Mouse (Mus musculus) forebrain, postnatal 0 days (tissue): ENCODE data around the gene Gm26620. TPM values are rescaled to one million over a fixed set of nuclear protein-coding genes. Genes with fewer than 3 reads are reported as not detected.

Source experiments
- ATAC-seq: fragments of 200-750 bp; cut with Nextera tagmentation; 2 replicates; pipeline ENCODE4 v1.8.0; 2017; ENCODE audit warnings: mild to moderate bottlenecking, moderate library complexity
- DNase-seq: peaks from one replicate; pipeline ENCODE4 v3.0.0-alpha.2; 2015
- H3K27ac ChIP-seq: fragments of 300-500 bp; sonication (generic); 2 replicates; pipeline ENCODE4 v1.5.1; 2014; ENCODE audit warnings: low read depth, mild to moderate bottlenecking, antibody characterized with exemption, low read length, moderate library complexity, mixed read lengths
- H3K27me3 ChIP-seq: fragments of 300-500 bp; sonication (generic); 2 replicates; pipeline ENCODE4 v1.6.1; 2014; ENCODE audit warnings: mild to moderate bottlenecking, low read length, mixed read lengths; ENCODE audit not compliant: insufficient read depth
- H3K36me3 ChIP-seq: fragments of 300-500 bp; sonication (generic); 2 replicates; pipeline ENCODE4 v1.6.1; 2014; ENCODE audit warnings: mild to moderate bottlenecking, moderate library complexity; ENCODE audit not compliant: insufficient read depth
- H3K4me1 ChIP-seq: fragments of 300-500 bp; sonication (generic); 2 replicates; pipeline ENCODE4 v1.6.1; 2014; ENCODE audit warnings: antibody characterized with exemption; ENCODE audit not compliant: insufficient read depth
- H3K4me2 ChIP-seq: fragments of 300-500 bp; sonication (generic); 2 replicates; pipeline ENCODE4 v1.6.1; 2014; ENCODE audit warnings: low read depth, mild to moderate bottlenecking, moderate library complexity
- H3K4me3 ChIP-seq: fragments of 300-500 bp; sonication (generic); 2 replicates; pipeline ENCODE4 v1.5.1; 2014; ENCODE audit warnings: low read depth, low read length, mixed read lengths
- H3K9ac ChIP-seq: fragments of 300-500 bp; sonication (generic); 2 replicates; pipeline ENCODE4 v1.6.1; 2014; ENCODE audit warnings: mild to moderate bottlenecking
- H3K9me3 ChIP-seq: fragments of 300-500 bp; sonication (generic); 2 replicates; pipeline ENCODE4 v1.6.1; 2016; ENCODE audit warnings: low read length
- CTCF ChIP-seq: sonication (generic); IDR thresholded peaks from 2 replicates; pipeline ENCODE4 v1.5.1; 2016; ENCODE audit warnings: antibody characterized with exemption, control low read depth, low read depth
- WGBS: fragments of 180-500 bp; shearing (Covaris S2); extraction: QIAGEN DNeasy Blood & Tissue Kit; methylation state at CpG from one replicate; pipeline ENCODE4 v1.1.7; 2014; 5-methylcytosine and 5-hydroxymethylcytosine counted together
- polyA plus RNA-seq: library from polyadenylated mRNA; unstranded; fragments of >200 nt; fragmentation: Nextera tagmentation; extraction: Ambion mirVana; gene quantifications from 2 replicates; pipeline ENCODE4 v1.2.1, GENCODE M21; 2015
- total RNA-seq: library from RNA; depleted of rRNA; stranded (reverse); fragments of >200 nt; gene quantifications from 2 replicates; pipeline ENCODE4 v1.2.3, GENCODE M21; 2014

Gene Gm26620
- total and polyA plus RNA-seq, 2 experiments from 2014 or later = 0.48 to 2.4 TPM

DNA sequence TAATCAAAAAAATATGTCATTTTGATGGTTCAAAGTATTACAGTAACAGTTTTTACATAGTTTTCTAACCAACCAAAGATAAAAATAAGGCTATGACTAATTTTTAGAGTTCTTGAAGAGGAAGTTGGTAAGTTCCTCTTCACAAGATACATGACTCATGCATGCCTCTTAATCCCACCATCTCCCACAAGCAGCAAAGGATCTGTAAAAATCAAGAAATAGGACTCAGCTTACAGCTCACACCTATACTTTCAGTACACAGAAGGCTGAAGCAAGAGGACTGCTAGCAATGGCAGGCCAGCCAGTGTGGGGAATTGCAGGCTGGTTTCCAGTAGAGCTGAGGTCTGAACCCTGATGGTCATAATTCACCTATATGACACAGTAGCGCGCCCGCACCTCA lies 31.3 kb upstream of the Gm26620 start:
- Histone ChIP-seq H3K9me3 (no peaks in the 10 kb centered on the region), H3K4me1 (no peaks in the 10 kb centered on the region), H3K27ac (no peak overlapping the region), H3K27me3 (no peaks in the 10 kb centered on the region), H3K9ac (no peak overlapping the region), H3K36me3 (peaks cover 9% of the 10 kb centered on the region), H3K4me3 (no peak overlapping the region), H3K4me2 (no peak overlapping the region)
- ATAC-seq (no peak), DNase-seq (no peak)
- WGBS = 100% methylated on average over 3 of the region's 3 CpGs
- no peak for TF ChIP-seq CTCF

DNA sequence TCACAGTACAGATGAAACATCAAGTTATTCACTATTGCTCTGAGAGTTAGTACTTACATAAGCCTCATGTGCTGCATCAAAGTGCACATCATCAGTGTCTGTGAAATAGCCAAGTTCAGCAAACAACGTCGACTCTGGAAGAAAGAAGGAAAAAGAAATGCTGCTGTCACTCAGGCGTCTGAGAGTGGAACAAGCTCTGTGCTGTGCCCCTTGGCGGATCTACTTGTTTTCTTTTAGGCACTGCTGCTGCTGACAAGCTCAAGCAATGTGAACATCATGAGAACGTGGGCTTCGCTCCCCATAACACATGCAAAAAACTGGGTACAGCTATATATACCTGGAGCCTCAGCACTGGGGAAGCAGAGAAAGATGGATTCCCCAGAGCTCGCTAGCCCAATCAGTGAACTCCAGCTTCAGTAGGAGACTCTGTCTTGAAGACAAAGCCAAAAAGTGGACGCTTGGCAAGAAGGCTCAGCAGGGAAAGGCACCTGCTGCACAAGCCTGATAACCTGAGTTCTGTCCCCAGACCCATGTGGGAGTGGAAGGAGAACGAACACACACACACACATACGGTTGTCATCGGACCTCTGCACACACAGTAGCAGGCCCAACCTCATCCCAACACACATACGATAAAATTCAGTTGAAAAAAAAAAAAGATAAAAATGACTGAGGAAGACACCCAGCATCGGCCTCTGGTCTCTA lies 29.7 kb upstream of the Gm26620 start:
- no peaks in the 10 kb centered on the region for H3K4me1 ChIP-seq
- no peak overlapping the region for H3K27ac ChIP-seq
- H3K9ac ChIP-seq = no peak overlapping the region
- H3K4me3 ChIP-seq = no peak overlapping the region
- H3K9me3 ChIP-seq = no peaks in the 10 kb centered on the region
- peaks cover 5% of the 10 kb centered on the region for H3K36me3 ChIP-seq
- H3K27me3 ChIP-seq = no peaks in the 10 kb centered on the region
- no peak for TF ChIP-seq CTCF
- ATAC-seq (no peak), DNase-seq (no peak)
- WGBS = 84% methylated on average over 13 of the region's 13 CpGs
- no peak overlapping the region for H3K4me2 ChIP-seq

- H3K9me3 ChIP-seq = no peaks in the 10 kb centered on the region
- no peak overlapping the region for H3K27ac ChIP-seq
- no peaks in the 10 kb centered on the region for H3K27me3 ChIP-seq
- ATAC-seq (no peak), DNase-seq (no peak)
- no peak overlapping the region for H3K4me2 ChIP-seq
- no peaks in the 10 kb centered on the region for H3K36me3 ChIP-seq
- H3K4me1 ChIP-seq = no peaks in the 10 kb centered on the region
- no peak overlapping the region for H3K9ac ChIP-seq
- 82% methylated on average over 2 of the region's 2 CpGs for WGBS
- H3K4me3 ChIP-seq = no peak overlapping the region
- no peak for TF ChIP-seq CTCF
Observed at GRCm38 (mm10) chr1:170857369-170857768, 27.5 kb upstream of the Gm26620 start.

DNA sequence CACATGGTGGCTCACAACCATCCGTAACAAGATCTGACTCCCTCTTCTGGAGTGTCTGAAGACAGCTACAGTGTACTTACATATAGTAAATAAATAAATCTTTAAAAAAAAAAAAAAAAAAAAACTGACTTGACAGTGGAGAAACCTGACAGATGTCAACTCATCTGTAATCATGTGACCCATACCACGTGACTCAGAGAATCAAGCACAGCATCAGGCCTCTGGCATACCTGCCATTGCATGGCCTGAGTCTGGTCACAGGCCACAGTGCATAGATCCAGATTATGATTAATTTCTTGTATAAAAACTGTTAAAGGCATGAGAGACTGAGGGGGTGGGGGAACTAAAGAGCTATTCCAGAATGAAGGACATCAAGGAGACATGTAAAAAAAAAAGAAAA lies 26.0 kb upstream of the Gm26620 start:
- Histone ChIP-seq H3K4me3 (no peak overlapping the region), H3K4me2 (no peak overlapping the region), H3K9ac (no peak overlapping the region), H3K27ac (no peak overlapping the region), H3K9me3 (no peaks in the 10 kb centered on the region), H3K4me1 (no peaks in the 10 kb centered on the region), H3K36me3 (no peaks in the 10 kb centered on the region), H3K27me3 (no peaks in the 10 kb centered on the region)
- ATAC-seq (no peak), DNase-seq (no peak)
- 67% methylated on average over 2 of the region's 2 CpGs for WGBS
- TF ChIP-seq CTCF = no peak

GRCm38 (mm10) chr1:170861671-170862434 lies 23.0 kb upstream of the Gm26620 start:
- WGBS = 82% methylated on average over 13 of the region's 13 CpGs
- Histone ChIP-seq H3K27me3 (no peaks in the 10 kb centered on the region), H3K4me2 (no peak overlapping the region), H3K9ac (no peak overlapping the region), H3K4me1 (peaks cover 6% of the 10 kb centered on the region; the same call in 1 of the 2 replicates), H3K4me3 (no peak overlapping the region), H3K27ac (no peak overlapping the region), H3K36me3 (no peaks in the 10 kb centered on the region), H3K9me3 (no peaks in the 10 kb centered on the region)
- no peak for TF ChIP-seq CTCF
- DNase-seq = no peak
- no peak for ATAC-seq

- Histone ChIP-seq H3K27ac (no peak overlapping the region), H3K9me3 (no peaks in the 10 kb centered on the region), H3K36me3 (no peaks in the 10 kb centered on the region), H3K4me2 (no peak overlapping the region), H3K4me3 (no peak overlapping the region), H3K27me3 (no peaks in the 10 kb centered on the region), H3K4me1 (peaks cover 7% of the 10 kb centered on the region; the same call in 1 of the 2 replicates), H3K9ac (no peak overlapping the region)
- DNase-seq (no peak), ATAC-seq (no peak)
- 76% methylated on average over 3 of the region's 3 CpGs for WGBS
- TF ChIP-seq CTCF = no peak
Observed at GRCm38 (mm10) chr1:170862435-170862717, 22.5 kb upstream of the Gm26620 start.

DNA sequence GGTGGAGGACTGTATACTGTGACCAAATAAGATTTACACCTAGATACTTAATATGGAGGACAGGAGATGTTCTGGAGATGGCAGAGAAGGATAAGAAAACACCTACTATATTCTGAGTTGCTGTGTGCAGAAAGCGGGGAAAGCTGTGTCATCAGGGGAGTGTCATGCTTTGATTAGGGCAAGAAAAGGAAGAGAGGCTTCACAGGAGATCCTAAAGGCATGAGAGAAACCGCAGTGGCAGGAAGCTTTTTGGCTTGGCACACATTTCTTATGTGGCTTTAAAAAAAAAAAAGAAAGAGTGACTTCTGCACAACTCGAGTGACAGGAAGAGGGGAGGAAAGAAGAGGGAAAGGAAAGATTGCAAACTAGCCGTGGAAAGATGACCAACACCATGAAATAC lies 21.8 kb upstream of the Gm26620 start:
- no peak overlapping the region for H3K9ac ChIP-seq
- no peak for TF ChIP-seq CTCF
- H3K4me2 ChIP-seq = no peak overlapping the region
- DNase-seq (no peak), ATAC-seq (no peak)
- peaks cover 7% of the 10 kb centered on the region; the same call in 1 of the 2 replicates for H3K4me1 ChIP-seq
- H3K4me3 ChIP-seq = no peak overlapping the region
- no peaks in the 10 kb centered on the region for H3K36me3 ChIP-seq
- no peak overlapping the region for H3K27ac ChIP-seq
- H3K9me3 ChIP-seq = no peaks in the 10 kb centered on the region
- 73% methylated on average over 4 of the region's 4 CpGs for WGBS
- no peaks in the 10 kb centered on the region for H3K27me3 ChIP-seq
